ENCODE assay signal across 10 mouse cellular contexts in the genomic region with DNA sequence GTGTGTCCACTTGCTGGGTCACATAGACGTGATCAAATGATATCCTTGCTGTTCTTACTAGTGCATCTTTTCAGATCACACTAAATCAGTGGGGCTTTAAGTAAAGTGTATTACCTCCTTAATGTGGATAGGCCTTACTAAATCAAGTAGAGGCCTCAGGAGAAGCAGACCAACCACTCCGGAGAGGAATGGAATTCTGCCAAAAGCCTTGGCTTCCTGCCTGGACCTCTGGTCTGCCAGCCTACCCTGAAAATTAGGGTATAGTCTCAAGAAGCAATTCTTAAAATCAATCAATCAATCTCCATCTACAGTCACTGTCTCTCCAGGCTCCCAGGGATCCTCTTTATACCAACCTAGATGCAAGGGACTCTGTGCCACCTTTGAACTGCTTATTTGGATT. TPM values are rescaled to one million over a fixed set of nuclear protein-coding genes. Genes with fewer than 3 reads are reported as not detected.
DNase-seq lines count a peak whose midpoint lies in the region; ATAC-seq lines count a peak whose summit lies in the region.
"Had no signal": no experiment of that assay in that cellular context is flagged by ENCODE, and none has a peak within 500 bp of the region (broad histone marks: within the 10 kb centered on the region; RNA-seq: fewer than 3 reads in every experiment).

No protein-coding gene starts in this region.

- H3K27me3 ChIP-seq in kidney, embryonic 15.5 days, result no peaks in the 10 kb centered on the region
- peaks cover 11% of the 10 kb centered on the region; the same call in 1 of the 2 replicates for H3K27me3 ChIP-seq in heart, embryonic 16.5 days (ENCODE audit: control insufficient read depth, insufficient read depth, low read length)
- H3K27me3 ChIP-seq: lung, embryonic 15.5 days; midbrain, embryonic 13.5 days had no signal

- WGBS in kidney, embryonic 15.5 days, result 45% methylated on average over 2 of the region's 2 CpGs
- 26% methylated on average over 2 of the region's 2 CpGs for WGBS in heart, embryonic 16.5 days

- H3K9ac ChIP-seq in kidney, embryonic 15.5 days, result no peak overlapping the region
- no peak overlapping the region for H3K9ac ChIP-seq in heart, embryonic 16.5 days (ENCODE audit: low read length)
- H3K9ac ChIP-seq: lung, embryonic 15.5 days; midbrain, embryonic 13.5 days had no signal

- no peak overlapping the region for H3K27ac ChIP-seq in kidney, embryonic 15.5 days
- H3K27ac ChIP-seq in heart, embryonic 16.5 days (ENCODE audit: low read length), result 0 out of 2 replicates have a peak overlapping the region, but pooled peaks have one; percentile 17
- H3K27ac ChIP-seq: lung, embryonic 15.5 days; midbrain, embryonic 13.5 days had no signal

- no peaks in the 10 kb centered on the region for H3K36me3 ChIP-seq in kidney, embryonic 15.5 days
- H3K36me3 ChIP-seq in heart, embryonic 16.5 days (ENCODE audit: control insufficient read depth, insufficient read depth), result no peaks in the 10 kb centered on the region
- H3K36me3 ChIP-seq: lung, embryonic 15.5 days; midbrain, embryonic 13.5 days had no signal

- no peak for ATAC-seq in kidney, embryonic 15.5 days (replicated peaks; ENCODE audit: low FRiP score)
- no peak for ATAC-seq in heart, embryonic 16.5 days (replicated peaks; ENCODE audit: extremely low read depth, insufficient read depth, low FRiP score)
- no peak for ATAC-seq in granulocyte monocyte progenitor cell, adult 5-6 weeks (replicated peaks; ENCODE audit: poor library complexity, severe bottlenecking)
- ATAC-seq: midbrain, embryonic 13.5 days had no signal

- H3K4me3 ChIP-seq in kidney, embryonic 15.5 days (replicated peaks), result no peak overlapping the region
- no peak overlapping the region for H3K4me3 ChIP-seq in heart, embryonic 16.5 days (ENCODE audit: low read length)
- H3K4me3 ChIP-seq: lung, embryonic 15.5 days; midbrain, embryonic 13.5 days had no signal

- H3K9me3 ChIP-seq in kidney, embryonic 15.5 days (replicated peaks), result no peaks in the 10 kb centered on the region
- H3K9me3 ChIP-seq in heart, embryonic 16.5 days (replicated peaks; ENCODE audit: control insufficient read depth, low read length), result no peaks in the 10 kb centered on the region
- H3K9me3 ChIP-seq: lung, embryonic 15.5 days; midbrain, embryonic 13.5 days had no signal

- peak; percentile 41 for DNase-seq in kidney, adult 11 months
- DNase-seq in right cerebral cortex, postnatal 4 days, result peak; percentile 38
- no peak for DNase-seq in right cerebral cortex, postnatal 36 days (ENCODE audit: low spot score in 2 of 2)
- no peak for DNase-seq in thymus, postnatal 4 days
- DNase-seq: right cerebral cortex, postnatal 14 days had no signal

- peaks cover 17% of the 10 kb centered on the region for H3K4me1 ChIP-seq in kidney, embryonic 15.5 days
- peaks cover 42% of the 10 kb centered on the region for H3K4me1 ChIP-seq in heart, embryonic 16.5 days (ENCODE audit: control insufficient read depth, insufficient read depth, low read length)

- H3K4me2 ChIP-seq in kidney, embryonic 15.5 days, result no peak overlapping the region
- H3K4me2 ChIP-seq in heart, embryonic 16.5 days (ENCODE audit: low read depth, low read length), result no peak overlapping the region
- H3K4me2 ChIP-seq: lung, embryonic 15.5 days; midbrain, embryonic 13.5 days had no signal

RNA-seq across cellular contexts. Expression of gene Trabd2b, which starts 59.1 kb away (rescaled TPM):
- polyA plus RNA-seq in kidney, embryonic 15.5 days (2015; fragmentation: Nextera tagmentation; extraction: Ambion mirVana), result 4.9 TPM in 2 replicates
- 2.8 and 3.4 TPM in 2 replicates for polyA plus RNA-seq in heart, embryonic 16.5 days (2015; fragmentation: Nextera tagmentation; extraction: Ambion mirVana)
- not detected in 2 replicates for total RNA-seq in granulocyte monocyte progenitor cell, adult 5-6 weeks (2014; fragmentation: Nextera tagmentation)
- not detected in 2 replicates for total RNA-seq in granulocyte monocyte progenitor cell, adult 5-6 weeks (2017)

Comparison
In these comparisons a context has a peak if more than half of its experiments do, and no peak if none do; other contexts are left out.
1. DNase-seq: peak in kidney, adult 11 months (single experiment) and right cerebral cortex, postnatal 4 days (single experiment); none in right cerebral cortex, postnatal 36 days (0 of 2) and thymus, postnatal 4 days (single experiment).